Mouse (Mus musculus) kidney, postnatal 36 days (tissue): ENCODE results near the gene Pld5.

Experiments used
- DNase-seq, 2 experiments: peaks; one replicate each; pipeline ENCODE4 v3.0.0; 2021 to 2022; ENCODE audit warnings: mixed read lengths in 2 of 2

The Pld5 gene

GRCm38 (mm10) chr1:176274667-176275610 is at the start of gene Pld5:
Gene Pld5, minus strand, starts transcription at chr1:176275312.
- peak in 1 of 2 experiments; percentile 14 for DNase-seq

- DNase-seq = no peak
Observed at GRCm38 (mm10) chr1:176315063-176315462, 40.0 kb upstream of the Pld5 start.

- DNase-seq = no peak
Observed at GRCm38 (mm10) chr1:176310174-176310573, 35.1 kb upstream of the Pld5 start.

GRCm38 (mm10) chr1:176289396-176289795 is 14.3 kb upstream of the Pld5 start:
- DNase-seq = no peak

GRCm38 (mm10) chr1:176275611-176275980 is 484 bp upstream of the Pld5 start:
- no peak for DNase-seq

- no peak for DNase-seq
Observed at GRCm38 (mm10) chr1:176248717-176249030, 26.4 kb downstream of the Pld5 start.

- no peak for DNase-seq
Observed at GRCm38 (mm10) chr1:176247885-176248716, 27.0 kb downstream of the Pld5 start.

GRCm38 (mm10) chr1:176239199-176239598 is 35.9 kb downstream of the Pld5 start:
- no peak for DNase-seq

GRCm38 (mm10) chr1:176223794-176224193 is 51.3 kb downstream of the Pld5 start:
- peak; percentile 3 to 11 for DNase-seq

GRCm38 (mm10) chr1:176223196-176223595 is 51.9 kb downstream of the Pld5 start:
- peak; percentile 47 to 86 for DNase-seq

GRCm38 (mm10) chr1:176218217-176218616 is 56.9 kb downstream of the Pld5 start:
- no peak for DNase-seq

- DNase-seq = peak in 1 of 2 experiments; percentile 23
Observed at GRCm38 (mm10) chr1:176213645-176214221, 61.4 kb downstream of the Pld5 start.

GRCm38 (mm10) chr1:176212922-176213644 is 62.0 kb downstream of the Pld5 start:
- DNase-seq = no peak

GRCm38 (mm10) chr1:176210803-176211202 is 64.3 kb downstream of the Pld5 start:
- no peak for DNase-seq

GRCm38 (mm10) chr1:176208014-176208413 is 67.1 kb downstream of the Pld5 start:
- no peak for DNase-seq

- DNase-seq = no peak
Observed at GRCm38 (mm10) chr1:176202360-176202759, 72.8 kb downstream of the Pld5 start.

GRCm38 (mm10) chr1:176197036-176197766 is 77.9 kb downstream of the Pld5 start:
- DNase-seq = no peak

GRCm38 (mm10) chr1:176196341-176196740 is 78.8 kb downstream of the Pld5 start:
- DNase-seq = no peak

- no peak for DNase-seq
Observed at GRCm38 (mm10) chr1:176194727-176195126, 80.4 kb downstream of the Pld5 start.

- peak; percentile 6 to 16 for DNase-seq
Observed at GRCm38 (mm10) chr1:176183991-176184390, 91.1 kb downstream of the Pld5 start.

GRCm38 (mm10) chr1:176174971-176175370 is 100.1 kb downstream of the Pld5 start:
- no peak for DNase-seq

- no peak for DNase-seq
Observed at GRCm38 (mm10) chr1:176167784-176168183, 107.3 kb downstream of the Pld5 start.
